Mouse (Mus musculus) liver, adult 2 months (tissue): ENCODE measurements at regions not wholly inside any gene's neighbourhood (a gene's known extent, or its start where the extent isn't known, plus 50 kb on each side); places are given as distances from the start of the nearest gene placed in this dataset.

ENCODE experiments used
- CTCF ChIP-seq: fragments of 200-500 bp; IDR thresholded peaks from 2 replicates; pipeline ENCODE4 v1.5.1; 2011; ENCODE audit warnings: low read depth, low read length, control low read depth
- POLR2A ChIP-seq: fragments of 200-500 bp; IDR thresholded peaks from 2 replicates; pipeline ENCODE4 v1.6.1; 2011; ENCODE audit warnings: low read length, control low read depth; ENCODE audit not compliant: insufficient read depth; ENCODE audit errors: extremely low read depth

DNA sequence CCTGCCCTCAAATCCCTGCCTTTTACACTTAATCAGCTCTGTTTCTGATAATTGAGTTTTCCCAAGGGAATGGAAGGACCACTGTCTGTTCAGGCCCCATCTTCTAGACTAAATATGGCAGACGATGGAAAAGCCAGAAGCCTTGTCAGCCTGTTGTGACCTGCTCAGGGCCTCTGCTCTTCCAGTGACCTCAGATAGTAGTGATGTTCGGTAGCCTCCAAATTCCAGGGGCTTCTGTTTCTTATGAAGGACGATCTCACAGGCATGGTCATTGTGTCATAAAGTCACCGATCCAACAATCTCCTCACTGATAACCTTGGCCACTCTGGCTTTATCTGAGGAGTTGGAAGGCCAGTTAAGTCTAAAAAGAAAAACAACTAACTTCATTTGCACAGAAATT lies 330.5 kb downstream of the Inhba start:
- TF ChIP-seq CTCF, result no peak
- TF ChIP-seq POLR2A, result no peak
